Mouse (Mus musculus) erythroblast, embryonic 14.5 days (primary cell): Measurements from ENCODE around the gene Loxl4.

Experiments used
- GATA1 ChIP-seq: IDR thresholded peaks from 2 replicates; pipeline ENCODE4 v1.6.1; 2012; ENCODE audit warnings: low read length, inconsistent platforms, mixed read lengths
- TAL1 ChIP-seq: IDR thresholded peaks from 3 replicates; pipeline ENCODE4 v1.6.1; 2012; ENCODE audit warnings: low read length, inconsistent platforms, mixed read lengths

GRCm38 (mm10) chr19:42562981-42563380 lies 49.6 kb downstream of the Loxl4 start:
- TF ChIP-seq TAL1: no peak
- no peak for TF ChIP-seq GATA1
